Mouse (Mus musculus): ENCODE results near the gene Shq1. TPM values are rescaled to one million over a fixed set of nuclear protein-coding genes. Genes with fewer than 3 reads are reported as not detected.

The Shq1 gene
- polyA plus RNA-seq, 1 experiment from 2014 or later: 10.0 TPM

GRCm38 (mm10) chr6:100603702-100604101, 67.3 kb downstream of the Shq1 start:
- Histone ChIP-seq H3K9ac (no peak overlapping the region), H3K27me3 (no peaks in the 10 kb centered on the region), H3K27ac (replicated peaks) (no peak overlapping the region), H3K4me3 (replicated peaks) (no peak overlapping the region), H3K4me2 (no peak overlapping the region), H3K9me3 (replicated peaks) (no peaks in the 10 kb centered on the region), H3K4me1 (replicated peaks) (no peaks in the 10 kb centered on the region), H3K36me3 (replicated peaks) (0 out of 2 replicates have a peak, but pooled peaks cover 5% of the 10 kb centered on the region)
- ATAC-seq (ENCODE audit: insufficient read depth): no peak
- WGBS (ENCODE audit: insufficient replicate concordance): 72% methylated on average over 6 of the region's 6 CpGs

- Histone ChIP-seq H3K36me3 (replicated peaks) (no peaks in the 10 kb centered on the region), H3K4me3 (replicated peaks) (no peak overlapping the region), H3K9ac (no peak overlapping the region), H3K27me3 (no peaks in the 10 kb centered on the region), H3K4me1 (replicated peaks) (no peaks in the 10 kb centered on the region), H3K27ac (replicated peaks) (no peak overlapping the region), H3K9me3 (replicated peaks) (no peaks in the 10 kb centered on the region), H3K4me2 (no peak overlapping the region)
- no peak for ATAC-seq (ENCODE audit: insufficient read depth)
- 75% methylated on average over 6 of the region's 6 CpGs for WGBS (ENCODE audit: insufficient replicate concordance)
Observed at GRCm38 (mm10) chr6:100601634-100602033, 69.3 kb downstream of the Shq1 start.

GRCm38 (mm10) chr6:100593857-100594256, 77.1 kb downstream of the Shq1 start:
- H3K36me3 ChIP-seq (replicated peaks): no peaks in the 10 kb centered on the region
- H3K27ac ChIP-seq (replicated peaks): no peak overlapping the region
- H3K4me3 ChIP-seq (replicated peaks): no peak overlapping the region
- H3K27me3 ChIP-seq: no peaks in the 10 kb centered on the region
- no peak for ATAC-seq (ENCODE audit: insufficient read depth)
- no peaks in the 10 kb centered on the region for H3K4me1 ChIP-seq (replicated peaks)
- WGBS (ENCODE audit: insufficient replicate concordance): 75% methylated on average over 8 of the region's 8 CpGs
- no peak overlapping the region for H3K4me2 ChIP-seq
- no peaks in the 10 kb centered on the region for H3K9me3 ChIP-seq (replicated peaks)
- H3K9ac ChIP-seq: no peak overlapping the region

GRCm38 (mm10) chr6:100592991-100593390, 78.0 kb downstream of the Shq1 start:
- Histone ChIP-seq H3K9ac (no peak overlapping the region), H3K4me1 (replicated peaks) (no peaks in the 10 kb centered on the region), H3K4me3 (replicated peaks) (no peak overlapping the region), H3K9me3 (replicated peaks) (no peaks in the 10 kb centered on the region), H3K27ac (replicated peaks) (no peak overlapping the region), H3K36me3 (replicated peaks) (no peaks in the 10 kb centered on the region), H3K27me3 (no peaks in the 10 kb centered on the region), H3K4me2 (no peak overlapping the region)
- WGBS (ENCODE audit: insufficient replicate concordance): 87% methylated on average over 7 of the region's 7 CpGs
- ATAC-seq (ENCODE audit: insufficient read depth): no peak

- Histone ChIP-seq H3K36me3 (replicated peaks) (no peaks in the 10 kb centered on the region), H3K9ac (no peak overlapping the region), H3K27ac (replicated peaks) (no peak overlapping the region), H3K4me1 (replicated peaks) (no peaks in the 10 kb centered on the region; the same call in 1 of the 2 replicates), H3K9me3 (replicated peaks) (no peaks in the 10 kb centered on the region), H3K27me3 (no peaks in the 10 kb centered on the region), H3K4me3 (replicated peaks) (no peak overlapping the region), H3K4me2 (no peak overlapping the region)
- no peak for ATAC-seq (ENCODE audit: insufficient read depth)
- 47% methylated on average over 4 of the region's 4 CpGs for WGBS (ENCODE audit: insufficient replicate concordance)
Observed at GRCm38 (mm10) chr6:100590602-100591001, 80.4 kb downstream of the Shq1 start.

GRCm38 (mm10) chr6:100588876-100589275, 82.1 kb downstream of the Shq1 start:
- Histone ChIP-seq H3K4me3 (replicated peaks) (no peak overlapping the region), H3K9me3 (replicated peaks) (no peaks in the 10 kb centered on the region), H3K9ac (no peak overlapping the region), H3K4me2 (no peak overlapping the region), H3K27ac (replicated peaks) (no peak overlapping the region), H3K4me1 (replicated peaks) (no peaks in the 10 kb centered on the region; the same call in 1 of the 2 replicates), H3K36me3 (replicated peaks) (no peaks in the 10 kb centered on the region), H3K27me3 (no peaks in the 10 kb centered on the region)
- 47% methylated on average over 3 of the region's 3 CpGs for whole genome bisulfite sequencing (ENCODE audit: insufficient replicate concordance)
- ATAC-seq (ENCODE audit: insufficient read depth): no peak

GRCm38 (mm10) chr6:100586758-100587157, 84.2 kb downstream of the Shq1 start:
- Histone ChIP-seq H3K36me3 (replicated peaks) (no peaks in the 10 kb centered on the region), H3K4me1 (replicated peaks) (no peaks in the 10 kb centered on the region; the same call in 1 of the 2 replicates), H3K4me3 (replicated peaks) (no peak overlapping the region), H3K27ac (replicated peaks) (no peak overlapping the region), H3K4me2 (no peak overlapping the region), H3K9me3 (replicated peaks) (no peaks in the 10 kb centered on the region), H3K27me3 (no peaks in the 10 kb centered on the region), H3K9ac (no peak overlapping the region)
- 37% methylated on average over 5 of the region's 5 CpGs for WGBS (ENCODE audit: insufficient replicate concordance)
- ATAC-seq (ENCODE audit: insufficient read depth): no peak

- Histone ChIP-seq H3K4me1 (replicated peaks) (no peaks in the 10 kb centered on the region; the same call in 1 of the 2 replicates), H3K9ac (no peak overlapping the region), H3K9me3 (replicated peaks) (no peaks in the 10 kb centered on the region), H3K36me3 (replicated peaks) (no peaks in the 10 kb centered on the region), H3K4me3 (replicated peaks) (no peak overlapping the region), H3K4me2 (no peak overlapping the region), H3K27me3 (no peaks in the 10 kb centered on the region), H3K27ac (replicated peaks) (no peak overlapping the region)
- 63% methylated on average over 2 of the region's 2 CpGs for WGBS (ENCODE audit: insufficient replicate concordance)
- no peak for ATAC-seq (ENCODE audit: insufficient read depth)
Observed at GRCm38 (mm10) chr6:100581951-100582350, 89.0 kb downstream of the Shq1 start.

GRCm38 (mm10) chr6:100581056-100581455, 89.9 kb downstream of the Shq1 start:
- H3K4me3 ChIP-seq (replicated peaks): no peak overlapping the region
- H3K4me1 ChIP-seq (replicated peaks): no peaks in the 10 kb centered on the region
- no peak overlapping the region for H3K9ac ChIP-seq
- H3K9me3 ChIP-seq (replicated peaks): no peaks in the 10 kb centered on the region
- no peak overlapping the region for H3K4me2 ChIP-seq
- H3K27ac ChIP-seq (replicated peaks): no peak overlapping the region
- no peaks in the 10 kb centered on the region for H3K27me3 ChIP-seq
- no peak for ATAC-seq (ENCODE audit: insufficient read depth)
- H3K36me3 ChIP-seq (replicated peaks): no peaks in the 10 kb centered on the region

- Histone ChIP-seq H3K4me1 (replicated peaks) (no peaks in the 10 kb centered on the region), H3K4me2 (no peak overlapping the region), H3K36me3 (replicated peaks) (peaks cover 1% of the 10 kb centered on the region; the same call in 1 of the 2 replicates), H3K27me3 (no peaks in the 10 kb centered on the region), H3K27ac (replicated peaks) (no peak overlapping the region), H3K4me3 (replicated peaks) (no peak overlapping the region), H3K9ac (no peak overlapping the region), H3K9me3 (replicated peaks) (no peaks in the 10 kb centered on the region)
- no peak for ATAC-seq (ENCODE audit: insufficient read depth)
- WGBS (ENCODE audit: insufficient replicate concordance): 91% methylated on average over 6 of the region's 6 CpGs
Observed at GRCm38 (mm10) chr6:100577590-100577989, 93.4 kb downstream of the Shq1 start.

GRCm38 (mm10) chr6:100576171-100576570, 94.8 kb downstream of the Shq1 start:
- H3K9me3 ChIP-seq (replicated peaks): no peaks in the 10 kb centered on the region
- peaks cover 6% of the 10 kb centered on the region; the same call in 1 of the 2 replicates for H3K36me3 ChIP-seq (replicated peaks)
- no peaks in the 10 kb centered on the region for H3K27me3 ChIP-seq
- WGBS (ENCODE audit: insufficient replicate concordance): 63% methylated on average over 6 of the region's 6 CpGs
- ATAC-seq (ENCODE audit: insufficient read depth): no peak
- H3K4me3 ChIP-seq (replicated peaks): no peak overlapping the region
- no peak overlapping the region for H3K4me2 ChIP-seq
- no peak overlapping the region for H3K27ac ChIP-seq (replicated peaks)
- no peaks in the 10 kb centered on the region for H3K4me1 ChIP-seq (replicated peaks)
- H3K9ac ChIP-seq: no peak overlapping the region

- no peaks in the 10 kb centered on the region for H3K9me3 ChIP-seq (replicated peaks)
- no peak for ATAC-seq (ENCODE audit: insufficient read depth)
- H3K4me1 ChIP-seq (replicated peaks): peaks cover 8% of the 10 kb centered on the region; the same call in 1 of the 2 replicates
- H3K27ac ChIP-seq (replicated peaks): no peak overlapping the region
- no peak overlapping the region for H3K4me3 ChIP-seq (replicated peaks)
- no peak overlapping the region for H3K9ac ChIP-seq
- H3K36me3 ChIP-seq (replicated peaks): no peaks in the 10 kb centered on the region
- 58% methylated on average over 6 of the region's 6 CpGs for WGBS (ENCODE audit: insufficient replicate concordance)
- no peak overlapping the region for H3K4me2 ChIP-seq
- H3K27me3 ChIP-seq: peaks cover 42% of the 10 kb centered on the region
Observed at GRCm38 (mm10) chr6:100566774-100567173, 104.2 kb downstream of the Shq1 start.
